Mouse (Mus musculus): ENCODE data around the gene Efemp2. TPM values are rescaled to one million over a fixed set of nuclear protein-coding genes. Genes with fewer than 3 reads are reported as not detected.

Gene Efemp2
- polyA plus RNA-seq, 1 experiment from 2014 or later: 21.4 TPM

Other genes starting within 250 kb of the Efemp2 start
- gene Pacs1, start 200.8 kb upstream of the Efemp2 start, polyA plus RNA-seq (2015; fragmentation: Nextera tagmentation; extraction: Ambion mirVana): 7.7 and 10.4 TPM in 2 replicates
- gene Sf3b2, start 178.5 kb upstream of the Efemp2 start, polyA plus RNA-seq (2015; fragmentation: Nextera tagmentation; extraction: Ambion mirVana): 157 TPM in 2 replicates
- 0.15 and 0.17 TPM in 2 replicates for gene Gal3st3, start 175.6 kb upstream of the Efemp2 start, polyA plus RNA-seq (2015; fragmentation: Nextera tagmentation; extraction: Ambion mirVana)
- not detected in 2 replicates for gene Catsper1, start 138.2 kb upstream of the Efemp2 start, polyA plus RNA-seq (2015; fragmentation: Nextera tagmentation; extraction: Ambion mirVana)
- gene Cst6, start 124.4 kb upstream of the Efemp2 start, polyA plus RNA-seq (2015; fragmentation: Nextera tagmentation; extraction: Ambion mirVana): 0.34 and 0.39 TPM in 2 replicates
- gene Eif1ad, start 107.2 kb upstream of the Efemp2 start, polyA plus RNA-seq (2015; fragmentation: Nextera tagmentation; extraction: Ambion mirVana): 39.6 and 42.6 TPM in 2 replicates
- 337 and 338 TPM in 2 replicates for gene Banf1, start 106.8 kb upstream of the Efemp2 start, polyA plus RNA-seq (2015; fragmentation: Nextera tagmentation; extraction: Ambion mirVana)
- gene Sart1, start 85.3 kb upstream of the Efemp2 start, polyA plus RNA-seq (2015; fragmentation: Nextera tagmentation; extraction: Ambion mirVana): 35.1 and 41.0 TPM in 2 replicates
- 0.12 TPM in 1 of 2 replicates, not detected in the other for gene Tsga10ip, start 71.4 kb upstream of the Efemp2 start, polyA plus RNA-seq (2015; fragmentation: Nextera tagmentation; extraction: Ambion mirVana)
- gene Drap1, start 49.0 kb upstream of the Efemp2 start, polyA plus RNA-seq (2015; fragmentation: Nextera tagmentation; extraction: Ambion mirVana): 90.0 and 94.5 TPM in 2 replicates
- gene AI837181, start 48.8 kb upstream of the Efemp2 start, polyA plus RNA-seq (2015; fragmentation: Nextera tagmentation; extraction: Ambion mirVana): 18.0 and 19.0 TPM in 2 replicates
- gene Fosl1, start 26.4 kb upstream of the Efemp2 start, polyA plus RNA-seq (2015; fragmentation: Nextera tagmentation; extraction: Ambion mirVana): not detected in 2 replicates
- 2.0 and 2.1 TPM in 2 replicates for gene Ccdc85b, start 16.1 kb upstream of the Efemp2 start, polyA plus RNA-seq (2015; fragmentation: Nextera tagmentation; extraction: Ambion mirVana)
- gene Fibp, start 13.3 kb upstream of the Efemp2 start, polyA plus RNA-seq (2015; fragmentation: Nextera tagmentation; extraction: Ambion mirVana): 34.0 and 34.7 TPM in 2 replicates
- 0.35 and 0.53 TPM in 2 replicates for gene Ctsw, start 5.4 kb upstream of the Efemp2 start, polyA plus RNA-seq (2015; fragmentation: Nextera tagmentation; extraction: Ambion mirVana)
- 16.3 and 16.8 TPM in 2 replicates for gene Mus81, start 14.4 kb downstream of the Efemp2 start, polyA plus RNA-seq (2015; fragmentation: Nextera tagmentation; extraction: Ambion mirVana)
- gene Cfl1, start 16.5 kb downstream of the Efemp2 start, polyA plus RNA-seq (2015; fragmentation: Nextera tagmentation; extraction: Ambion mirVana): 1,341 and 1,482 TPM in 2 replicates
- gene 1700020D05Rik, start 29.8 kb downstream of the Efemp2 start, polyA plus RNA-seq (2015; fragmentation: Nextera tagmentation; extraction: Ambion mirVana): 0.09 TPM in 1 of 2 replicates, not detected in the other
- gene Snx32, start 36.6 kb downstream of the Efemp2 start, polyA plus RNA-seq (2015; fragmentation: Nextera tagmentation; extraction: Ambion mirVana): 6.4 and 7.0 TPM in 2 replicates
- gene Ovol1, start 86.7 kb downstream of the Efemp2 start, polyA plus RNA-seq (2015; fragmentation: Nextera tagmentation; extraction: Ambion mirVana): 0.06 and 0.09 TPM in 2 replicates
- gene Ap5b1, start 94.1 kb downstream of the Efemp2 start, polyA plus RNA-seq (2015; fragmentation: Nextera tagmentation; extraction: Ambion mirVana): 2.3 and 2.9 TPM in 2 replicates
- gene Rnaseh2c, start 127.9 kb downstream of the Efemp2 start, polyA plus RNA-seq (2015; fragmentation: Nextera tagmentation; extraction: Ambion mirVana): 164 and 176 TPM in 2 replicates
- gene Kat5, start 136.3 kb downstream of the Efemp2 start, polyA plus RNA-seq (2015; fragmentation: Nextera tagmentation; extraction: Ambion mirVana): 21.7 and 23.8 TPM in 2 replicates
- 24.5 and 28.8 TPM in 2 replicates for gene Rela, start 163.5 kb downstream of the Efemp2 start, polyA plus RNA-seq (2015; fragmentation: Nextera tagmentation; extraction: Ambion mirVana)
- gene Sipa1, start 189.8 kb downstream of the Efemp2 start, polyA plus RNA-seq (2015; fragmentation: Nextera tagmentation; extraction: Ambion mirVana): 23.3 and 24.6 TPM in 2 replicates
- 13.8 and 15.9 TPM in 2 replicates for gene Map3k11, start 214.8 kb downstream of the Efemp2 start, polyA plus RNA-seq (2015; fragmentation: Nextera tagmentation; extraction: Ambion mirVana)
- 9.1 and 10.1 TPM in 2 replicates for gene Pcnx3, start 215.0 kb downstream of the Efemp2 start, polyA plus RNA-seq (2015; fragmentation: Nextera tagmentation; extraction: Ambion mirVana)
- gene Kcnk7, start 230.4 kb downstream of the Efemp2 start, polyA plus RNA-seq (2015; fragmentation: Nextera tagmentation; extraction: Ambion mirVana): 0.21 and 0.46 TPM in 2 replicates

Measured in liver, embryonic 13.5 days (tissue).